Mouse (Mus musculus): Measurements from ENCODE around the gene Smurf2.

- TF ChIP-seq CTCF (IDR thresholded peaks at IDR 0.05; ENCODE audit: borderline replicate concordance, extremely low read depth, insufficient read depth, insufficient read length) = no peak
- TF ChIP-seq POLR2A (IDR thresholded peaks at IDR 0.05; ENCODE audit: borderline replicate concordance, extremely low read depth, insufficient read depth, insufficient read length, poor library complexity, severe bottlenecking) = no peak
These were observed 45.4 kb upstream of the Smurf2 start for GRCm38 (mm10) chr11:106965881-106966280.

Measured in brain, embryonic 14.5 days (tissue).